8 mouse cellular contexts compared by ENCODE assay signal in the genomic region with DNA sequence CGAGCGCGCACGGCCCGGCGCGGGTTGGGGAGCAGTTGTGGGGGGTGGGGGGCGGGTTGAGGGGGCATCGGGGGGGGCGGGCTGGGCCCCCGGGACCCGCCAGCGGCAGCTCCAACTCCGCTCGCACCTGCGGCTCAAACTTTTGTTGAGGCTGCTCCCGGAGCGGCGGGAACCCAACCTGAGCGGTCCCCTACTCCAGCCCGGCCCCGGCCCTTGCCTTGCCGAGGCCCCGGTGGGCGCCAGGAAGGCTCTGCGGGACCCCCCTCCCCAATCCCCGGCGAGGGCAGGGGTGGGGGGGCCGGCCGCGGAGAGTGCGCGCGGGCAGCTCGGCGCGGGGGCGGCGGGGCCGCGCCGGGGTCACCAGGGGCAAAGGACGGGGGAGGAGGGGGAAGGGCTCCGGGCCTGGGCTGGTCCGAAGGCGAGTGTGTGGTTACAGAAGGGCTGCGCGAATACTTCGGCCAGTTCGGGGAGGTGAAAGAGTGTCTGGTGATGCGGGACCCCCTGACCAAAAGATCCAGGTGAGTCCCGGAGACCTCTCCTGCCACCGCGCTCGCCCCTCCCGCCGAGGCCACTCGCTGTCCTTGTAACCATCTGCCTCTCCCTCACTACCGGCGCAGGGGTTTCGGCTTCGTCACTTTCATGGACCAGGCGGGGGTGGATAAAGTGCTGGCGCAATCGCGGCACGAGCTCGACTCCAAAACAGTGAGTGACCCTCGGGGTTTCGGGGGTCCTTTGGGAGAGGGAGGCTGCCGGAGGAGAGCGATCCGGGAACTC. TPM values are rescaled to one million over a fixed set of nuclear protein-coding genes. Genes with fewer than 3 reads are reported as not detected.
DNase-seq lines count a peak whose midpoint lies in the region; ATAC-seq and TF ChIP-seq lines count a peak whose summit lies in the region.

No protein-coding gene starts in this region.

- TF ChIP-seq CTCF in E14TG2a.4 (conservative IDR thresholded peaks at IDR 0.05; ENCODE audit: low read length), result no peak

- peak overlapping the region; percentile 100 for H3K9ac ChIP-seq in forebrain, embryonic 13.5 days
- H3K9ac ChIP-seq in liver, embryonic 11.5 days (ENCODE audit: low read depth, low read length), result peak overlapping the region; percentile 65

- no peak for ATAC-seq in forebrain, embryonic 13.5 days
- ATAC-seq in liver, embryonic 11.5 days (replicated peaks; ENCODE audit: low FRiP score), result no peak; the same call in 1 of the 2 replicates
- no peak for ATAC-seq in megakaryocyte-erythroid progenitor cell, adult 5-6 weeks (replicated peaks; ENCODE audit: low FRiP score, low TSS enrichment, poor library complexity, severe bottlenecking)

- peak; percentile 49 for DNase-seq in embryo, embryonic 10 days (ENCODE audit: low spot score)
- no peak for DNase-seq in embryo, embryonic 10.5 days (ENCODE audit: low spot score)
- DNase-seq in liver, embryonic 11.5 days (ENCODE audit: low spot score), result peak; percentile 51
- peak; percentile 61 for DNase-seq in yolk sac, embryonic 10.5 days (ENCODE audit: low spot score)
- DNase-seq in spleen, adult 12 weeks (ENCODE audit: low spot score), result no peak

- peak overlapping the region; percentile 96 for H3K4me2 ChIP-seq in forebrain, embryonic 13.5 days
- H3K4me2 ChIP-seq in liver, embryonic 11.5 days, result peak overlapping the region; percentile 65

- H3K4me3 ChIP-seq in E14TG2a.4 (replicated peaks; ENCODE audit: low read length), result peak overlapping the region; percentile 87
- H3K4me3 ChIP-seq in forebrain, embryonic 13.5 days, result peak overlapping the region; percentile 100
- peak overlapping the region; percentile 67 for H3K4me3 ChIP-seq in liver, embryonic 11.5 days (ENCODE audit: low read depth, low read length)

- WGBS in forebrain, embryonic 13.5 days, result under 1% methylated on average over 46 of the region's 73 CpGs
- WGBS in liver, embryonic 11.5 days, result 1% methylated on average over 64 of the region's 73 CpGs

- peaks cover 70% of the 10 kb centered on the region for H3K27me3 ChIP-seq in E14TG2a.4 (ENCODE audit: insufficient read depth, low read length)
- no peaks in the 10 kb centered on the region for H3K27me3 ChIP-seq in forebrain, embryonic 13.5 days
- peaks cover 86% of the 10 kb centered on the region for H3K27me3 ChIP-seq in liver, embryonic 11.5 days (replicated peaks; ENCODE audit: control insufficient read depth, insufficient read depth, low read length)

- H3K36me3 ChIP-seq in E14TG2a.4 (ENCODE audit: insufficient read depth, low read length), result peaks cover 18% of the 10 kb centered on the region; the same call in 1 of the 2 replicates
- H3K36me3 ChIP-seq in forebrain, embryonic 13.5 days (ENCODE audit: poor library complexity, severe bottlenecking), result peaks cover 34% of the 10 kb centered on the region
- H3K36me3 ChIP-seq in liver, embryonic 11.5 days (ENCODE audit: control insufficient read depth, insufficient read depth, low read length), result no peaks in the 10 kb centered on the region

- peaks cover 62% of the 10 kb centered on the region for H3K4me1 ChIP-seq in E14TG2a.4 (replicated peaks; ENCODE audit: low read depth, low read length)
- H3K4me1 ChIP-seq in forebrain, embryonic 13.5 days, result peaks cover 64% of the 10 kb centered on the region
- H3K4me1 ChIP-seq in liver, embryonic 11.5 days (replicated peaks; ENCODE audit: control insufficient read depth, insufficient read depth, low read length), result peaks cover 10% of the 10 kb centered on the region

- peak overlapping the region; percentile 100 for H3K27ac ChIP-seq in forebrain, embryonic 13.5 days
- H3K27ac ChIP-seq in liver, embryonic 11.5 days (ENCODE audit: low read depth, low read length), result peak overlapping the region; percentile 6; the same call in 1 of the 2 replicates

- H3K9me3 ChIP-seq in E14TG2a.4 (ENCODE audit: low read length), result no peaks in the 10 kb centered on the region
- H3K9me3 ChIP-seq in forebrain, embryonic 13.5 days (replicated peaks), result no peaks in the 10 kb centered on the region
- no peaks in the 10 kb centered on the region for H3K9me3 ChIP-seq in liver, embryonic 11.5 days (ENCODE audit: control insufficient read depth, low read length)

RNA-seq across cellular contexts. Expression of gene Msi1, which starts 1.0 kb away (rescaled TPM):
- 99.0 and 107 TPM in 2 replicates for polyA plus RNA-seq in forebrain, embryonic 13.5 days (2015; fragmentation: Nextera tagmentation; extraction: Ambion mirVana)
- 7.5 and 9.7 TPM in 2 replicates for polyA plus RNA-seq in liver, embryonic 11.5 days (2014; fragmentation: Nextera tagmentation; extraction: Ambion mirVana)
- total RNA-seq in megakaryocyte-erythroid progenitor cell, adult 5-6 weeks (2014; fragmentation: Nextera tagmentation), result not detected in 2 replicates
- not detected in 2 replicates for total RNA-seq in megakaryocyte-erythroid progenitor cell, adult 5-6 weeks (2017)

RNA-seq across cellular contexts. Expression of gene Pla2g1b, which starts 35.7 kb away (rescaled TPM):
- polyA plus RNA-seq in forebrain, embryonic 13.5 days (2015; fragmentation: Nextera tagmentation; extraction: Ambion mirVana), result not detected in 2 replicates
- polyA plus RNA-seq in liver, embryonic 11.5 days (2014; fragmentation: Nextera tagmentation; extraction: Ambion mirVana), result 0.89 and 1.2 TPM in 2 replicates
- total RNA-seq in megakaryocyte-erythroid progenitor cell, adult 5-6 weeks (2014; fragmentation: Nextera tagmentation), result not detected in 2 replicates
- not detected in 2 replicates for total RNA-seq in megakaryocyte-erythroid progenitor cell, adult 5-6 weeks (2017)

RNA-seq across cellular contexts. Expression of gene Sirt4, which starts 54.2 kb away (rescaled TPM):
- 24.7 TPM in 2 replicates for polyA plus RNA-seq in forebrain, embryonic 13.5 days (2015; fragmentation: Nextera tagmentation; extraction: Ambion mirVana)
- 14.8 and 15.2 TPM in 2 replicates for polyA plus RNA-seq in liver, embryonic 11.5 days (2014; fragmentation: Nextera tagmentation; extraction: Ambion mirVana)
- total RNA-seq in megakaryocyte-erythroid progenitor cell, adult 5-6 weeks (2014; fragmentation: Nextera tagmentation), result 10.7 and 20.4 TPM in 2 replicates
- total RNA-seq in megakaryocyte-erythroid progenitor cell, adult 5-6 weeks (2017), result 3.4 and 7.2 TPM in 2 replicates

Comparison
In these comparisons a context has a peak if more than half of its experiments do, and no peak if none do; other contexts are left out.
1. DNase-seq: peak in embryo, embryonic 10 days (single experiment), liver, embryonic 11.5 days (single experiment) and yolk sac, embryonic 10.5 days (single experiment); none in embryo, embryonic 10.5 days (single experiment) and spleen, adult 12 weeks (single experiment).
2. Peak in every context shown above with its lines, with median percentiles within 50 percentile points of each other: H3K4me3 ChIP-seq.